Mouse (Mus musculus): ENCODE measurements around the gene Olfr462. TPM values are rescaled to one million over a fixed set of nuclear protein-coding genes. Genes with fewer than 3 reads are reported as not detected.

Olfr462 gene
- polyA plus RNA-seq (2014; fragmentation: Nextera tagmentation; extraction: Ambion mirVana): not detected in 2 replicates

DNA sequence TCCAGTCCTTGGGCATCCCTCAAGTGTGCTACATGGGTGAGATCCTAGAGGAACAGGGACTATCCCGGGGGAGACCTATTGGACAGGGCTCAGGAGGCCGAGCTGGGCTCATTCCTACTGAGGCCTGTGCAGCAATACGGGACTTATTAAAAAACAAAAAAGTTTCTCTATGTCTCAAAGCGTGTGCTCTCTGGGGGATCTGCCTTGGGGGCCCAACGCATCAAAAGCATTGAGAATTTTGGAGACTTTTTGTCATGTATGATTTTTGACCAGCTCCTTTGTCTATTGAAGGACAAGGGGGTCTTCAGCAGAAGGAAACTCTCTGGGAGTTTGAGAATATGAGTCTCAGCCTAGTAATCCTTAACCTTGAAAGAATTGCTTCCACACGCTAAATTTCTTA lies at the start of gene Olfr462:
Gene Olfr462 (minus strand): TSS at position 101 of the 400 bp plus-strand sequence.
- 86% methylated on average over 6 of the region's 6 CpGs for whole genome bisulfite sequencing
- Histone ChIP-seq H3K27me3 (ENCODE audit: control insufficient read depth, insufficient read depth, low read length) (no peaks in the 10 kb centered on the region), H3K4me1 (ENCODE audit: control insufficient read depth, insufficient read depth, low read length) (no peaks in the 10 kb centered on the region), H3K4me2 (replicated peaks; ENCODE audit: low read depth, low read length) (no peak within 1 kb of the TSS), H3K9ac (replicated peaks; ENCODE audit: low read depth, low read length) (no peak within 1 kb of the TSS), H3K9me3 (ENCODE audit: control insufficient read depth, low read depth, low read length) (no peaks in the 10 kb centered on the region), H3K4me3 (ENCODE audit: low read depth, low read length) (no peak within 1 kb of the TSS), H3K27ac (ENCODE audit: low read length) (no peak within 1 kb of the TSS), H3K36me3 (ENCODE audit: control insufficient read depth, insufficient read depth, low read length) (no peaks in the 10 kb centered on the region)
- no peak for ATAC-seq (ENCODE audit: insufficient number of reproducible peaks, insufficient read depth, low FRiP score, low read depth)

DNA sequence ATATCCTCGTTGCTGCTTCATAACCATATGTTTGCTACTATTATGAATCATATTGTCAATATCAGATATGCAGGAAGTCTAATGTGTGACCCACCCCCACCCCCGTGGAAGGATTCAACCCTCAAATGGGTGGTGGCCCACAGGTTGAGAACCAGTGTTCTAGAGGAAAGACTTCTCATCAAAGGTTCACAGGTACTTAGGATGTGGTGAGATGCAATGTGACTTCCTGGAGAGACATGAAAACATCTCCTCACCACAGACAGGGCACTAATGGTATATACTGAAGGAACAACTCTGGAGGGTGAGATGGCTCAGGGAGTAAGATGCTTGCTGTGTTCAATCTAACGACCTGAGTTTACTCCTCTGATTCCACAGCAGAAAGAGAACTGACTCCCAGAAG lies 43.4 kb upstream of the Olfr462 start:
- WGBS: 75% methylated on average over 3 of the region's 3 CpGs
- Histone ChIP-seq H3K4me2 (replicated peaks; ENCODE audit: low read depth, low read length) (no peak overlapping the region), H3K4me3 (ENCODE audit: low read depth, low read length) (no peak overlapping the region), H3K36me3 (ENCODE audit: control insufficient read depth, insufficient read depth, low read length) (no peaks in the 10 kb centered on the region), H3K4me1 (ENCODE audit: control insufficient read depth, insufficient read depth, low read length) (no peaks in the 10 kb centered on the region), H3K9me3 (ENCODE audit: control insufficient read depth, low read depth, low read length) (no peaks in the 10 kb centered on the region), H3K27ac (ENCODE audit: low read length) (no peak overlapping the region), H3K9ac (replicated peaks; ENCODE audit: low read depth, low read length) (no peak overlapping the region), H3K27me3 (ENCODE audit: control insufficient read depth, insufficient read depth, low read length) (no peaks in the 10 kb centered on the region)
- ATAC-seq (ENCODE audit: insufficient number of reproducible peaks, insufficient read depth, low FRiP score, low read depth): no peak

DNA sequence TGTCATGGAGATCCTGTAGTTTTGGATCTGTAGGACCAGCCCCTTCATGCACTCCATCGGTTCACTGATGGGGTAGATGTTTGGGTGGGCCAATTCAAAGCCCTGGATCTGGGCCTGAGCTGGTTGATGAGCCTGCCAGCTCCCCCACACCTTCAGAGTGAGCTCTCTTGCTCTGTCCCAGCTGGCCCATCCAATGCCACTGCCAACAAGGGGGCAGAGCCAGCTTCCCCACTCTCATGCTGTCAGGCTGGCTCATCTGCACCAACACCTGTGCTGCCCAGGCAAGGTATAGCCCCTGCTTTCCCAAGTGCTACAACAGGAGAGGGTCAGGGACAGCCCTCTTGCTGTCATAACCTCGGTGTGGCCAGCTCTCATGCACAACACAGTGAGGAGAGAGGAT lies 41.7 kb upstream of the Olfr462 start:
- no peak for ATAC-seq (ENCODE audit: insufficient number of reproducible peaks, insufficient read depth, low FRiP score, low read depth)
- H3K4me3 ChIP-seq (ENCODE audit: low read depth, low read length): no peak overlapping the region
- H3K4me1 ChIP-seq (ENCODE audit: control insufficient read depth, insufficient read depth, low read length): no peaks in the 10 kb centered on the region
- H3K36me3 ChIP-seq (ENCODE audit: control insufficient read depth, insufficient read depth, low read length): no peaks in the 10 kb centered on the region
- H3K27ac ChIP-seq (ENCODE audit: low read length): no peak overlapping the region
- WGBS: 76% methylated on average over 2 of the region's 2 CpGs
- H3K9ac ChIP-seq (replicated peaks; ENCODE audit: low read depth, low read length): no peak overlapping the region
- no peak overlapping the region for H3K4me2 ChIP-seq (replicated peaks; ENCODE audit: low read depth, low read length)
- no peaks in the 10 kb centered on the region for H3K27me3 ChIP-seq (ENCODE audit: control insufficient read depth, insufficient read depth, low read length)
- H3K9me3 ChIP-seq (ENCODE audit: control insufficient read depth, low read depth, low read length): no peaks in the 10 kb centered on the region

DNA sequence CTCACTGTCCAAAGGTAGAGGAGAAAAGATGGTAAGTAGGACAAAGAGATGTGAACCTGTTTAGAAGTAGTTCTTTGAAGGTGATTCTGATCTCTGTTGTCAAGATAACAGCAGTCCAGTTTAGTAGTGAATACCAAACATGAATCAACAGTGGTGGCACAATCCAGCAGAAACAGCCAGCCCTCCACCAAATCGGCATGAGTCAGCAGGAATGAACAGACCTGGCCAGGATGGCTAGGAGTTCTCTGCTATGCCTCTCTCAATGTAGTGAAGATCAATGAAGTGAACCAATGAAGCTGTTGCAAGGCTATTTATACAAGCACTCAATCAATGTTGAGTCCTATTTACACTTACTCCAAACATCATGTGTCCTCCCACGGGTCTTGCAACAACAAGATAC lies 38.3 kb upstream of the Olfr462 start:
- Histone ChIP-seq H3K4me2 (replicated peaks; ENCODE audit: low read depth, low read length) (no peak overlapping the region), H3K4me1 (ENCODE audit: control insufficient read depth, insufficient read depth, low read length) (no peaks in the 10 kb centered on the region), H3K9me3 (ENCODE audit: control insufficient read depth, low read depth, low read length) (no peaks in the 10 kb centered on the region), H3K27me3 (ENCODE audit: control insufficient read depth, insufficient read depth, low read length) (no peaks in the 10 kb centered on the region), H3K27ac (ENCODE audit: low read length) (no peak overlapping the region), H3K36me3 (ENCODE audit: control insufficient read depth, insufficient read depth, low read length) (no peaks in the 10 kb centered on the region), H3K9ac (replicated peaks; ENCODE audit: low read depth, low read length) (no peak overlapping the region), H3K4me3 (ENCODE audit: low read depth, low read length) (no peak overlapping the region)
- 74% methylated on average over 2 of the region's 2 CpGs for WGBS
- no peak for ATAC-seq (ENCODE audit: insufficient number of reproducible peaks, insufficient read depth, low FRiP score, low read depth)

DNA sequence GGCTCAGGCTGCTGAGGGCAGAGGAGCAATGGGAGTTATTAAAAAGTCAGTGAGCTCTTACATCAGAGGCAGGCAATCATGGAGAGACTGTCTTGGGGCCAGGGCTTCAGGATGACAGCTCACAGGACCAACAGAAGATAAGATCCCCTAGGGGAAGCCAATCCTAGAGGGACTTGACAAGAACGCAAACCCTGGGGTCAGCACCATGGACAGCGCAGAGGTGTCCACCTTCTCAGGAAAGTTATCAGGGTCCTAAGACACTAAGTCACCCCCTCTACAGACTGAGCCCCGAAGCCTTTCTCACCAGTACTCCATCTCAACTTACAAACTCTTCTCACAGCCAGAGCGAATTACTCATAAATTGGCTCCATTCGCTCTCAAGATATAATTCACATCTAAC lies 28.9 kb upstream of the Olfr462 start, which contains the start of gene Olfr464:
Gene Olfr464 (minus strand): TSS at position 2 of the 400 bp plus-strand sequence.
- Histone ChIP-seq H3K9me3 (ENCODE audit: control insufficient read depth, low read depth, low read length) (no peaks in the 10 kb centered on the region; the same call in 1 of the 2 replicates), H3K27ac (ENCODE audit: low read length) (no peak within 1 kb of the TSS), H3K4me2 (replicated peaks; ENCODE audit: low read depth, low read length) (no peak within 1 kb of the TSS), H3K9ac (replicated peaks; ENCODE audit: low read depth, low read length) (no peak within 1 kb of the TSS), H3K4me3 (ENCODE audit: low read depth, low read length) (no peak within 1 kb of the TSS), H3K36me3 (ENCODE audit: control insufficient read depth, insufficient read depth, low read length) (no peaks in the 10 kb centered on the region), H3K27me3 (ENCODE audit: control insufficient read depth, insufficient read depth, low read length) (no peaks in the 10 kb centered on the region), H3K4me1 (ENCODE audit: control insufficient read depth, insufficient read depth, low read length) (no peaks in the 10 kb centered on the region)
- no peak for ATAC-seq (ENCODE audit: insufficient number of reproducible peaks, insufficient read depth, low FRiP score, low read depth)
- 26% methylated on average over 5 of the region's 5 CpGs for WGBS

DNA sequence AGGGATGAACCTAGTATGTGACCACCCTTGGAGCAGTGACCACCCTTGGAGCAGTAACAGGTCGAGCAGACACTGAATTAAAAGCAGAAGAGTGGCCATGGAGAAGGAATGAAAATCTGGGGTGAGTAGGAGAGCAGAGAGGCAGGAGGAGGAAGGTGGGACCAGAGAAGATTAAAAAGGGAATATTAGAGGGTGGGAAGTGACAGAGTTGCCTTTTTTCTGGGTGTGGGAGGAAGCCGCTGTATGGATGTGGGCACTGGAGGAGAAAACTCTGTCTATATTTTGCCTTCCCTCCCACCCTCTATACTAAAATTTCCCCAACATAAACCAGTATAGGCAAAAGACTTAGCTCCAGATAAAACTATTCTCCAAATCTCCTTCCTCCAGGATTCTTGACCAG lies 28.2 kb upstream of the Olfr462 start:
- H3K27ac ChIP-seq (ENCODE audit: low read length): no peak overlapping the region
- no peak overlapping the region for H3K4me2 ChIP-seq (replicated peaks; ENCODE audit: low read depth, low read length)
- no peak for ATAC-seq (ENCODE audit: insufficient number of reproducible peaks, insufficient read depth, low FRiP score, low read depth)
- no peaks in the 10 kb centered on the region for H3K4me1 ChIP-seq (ENCODE audit: control insufficient read depth, insufficient read depth, low read length)
- no peaks in the 10 kb centered on the region; the same call in 1 of the 2 replicates for H3K9me3 ChIP-seq (ENCODE audit: control insufficient read depth, low read depth, low read length)
- no peaks in the 10 kb centered on the region for H3K27me3 ChIP-seq (ENCODE audit: control insufficient read depth, insufficient read depth, low read length)
- H3K36me3 ChIP-seq (ENCODE audit: control insufficient read depth, insufficient read depth, low read length): no peaks in the 10 kb centered on the region
- no peak overlapping the region for H3K9ac ChIP-seq (replicated peaks; ENCODE audit: low read depth, low read length)
- WGBS: 78% methylated on average over 2 of the region's 2 CpGs
- no peak overlapping the region for H3K4me3 ChIP-seq (ENCODE audit: low read depth, low read length)

DNA sequence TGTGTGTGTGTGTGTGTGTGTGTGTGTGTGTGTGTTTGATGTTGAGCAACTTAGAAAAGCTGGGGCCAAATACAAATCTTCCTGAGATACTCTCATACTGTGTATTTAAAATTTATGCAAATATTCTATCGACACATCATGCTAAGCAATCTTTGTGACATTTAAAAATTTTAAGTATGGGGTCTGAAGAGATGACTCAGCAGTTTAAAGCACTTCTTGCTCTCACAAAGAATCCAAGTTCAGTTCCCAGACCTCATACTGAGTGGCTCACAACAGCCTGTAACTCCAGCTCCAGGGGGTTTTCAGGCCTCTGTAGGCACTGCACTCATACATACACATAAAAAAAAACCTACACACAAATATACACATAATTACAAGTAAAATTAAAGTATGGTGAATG lies 23.9 kb upstream of the Olfr462 start:
- ATAC-seq (ENCODE audit: insufficient number of reproducible peaks, insufficient read depth, low FRiP score, low read depth): no peak
- no peak overlapping the region for H3K27ac ChIP-seq (ENCODE audit: low read length)
- H3K4me2 ChIP-seq (replicated peaks; ENCODE audit: low read depth, low read length): no peak overlapping the region
- no peaks in the 10 kb centered on the region for H3K9me3 ChIP-seq (ENCODE audit: control insufficient read depth, low read depth, low read length)
- H3K4me3 ChIP-seq (ENCODE audit: low read depth, low read length): no peak overlapping the region
- H3K9ac ChIP-seq (replicated peaks; ENCODE audit: low read depth, low read length): no peak overlapping the region
- no peaks in the 10 kb centered on the region for H3K4me1 ChIP-seq (ENCODE audit: control insufficient read depth, insufficient read depth, low read length)
- H3K27me3 ChIP-seq (ENCODE audit: control insufficient read depth, insufficient read depth, low read length): no peaks in the 10 kb centered on the region
- WGBS: 83% methylated on average over 1 of the region's 1 CpGs
- H3K36me3 ChIP-seq (ENCODE audit: control insufficient read depth, insufficient read depth, low read length): no peaks in the 10 kb centered on the region

DNA sequence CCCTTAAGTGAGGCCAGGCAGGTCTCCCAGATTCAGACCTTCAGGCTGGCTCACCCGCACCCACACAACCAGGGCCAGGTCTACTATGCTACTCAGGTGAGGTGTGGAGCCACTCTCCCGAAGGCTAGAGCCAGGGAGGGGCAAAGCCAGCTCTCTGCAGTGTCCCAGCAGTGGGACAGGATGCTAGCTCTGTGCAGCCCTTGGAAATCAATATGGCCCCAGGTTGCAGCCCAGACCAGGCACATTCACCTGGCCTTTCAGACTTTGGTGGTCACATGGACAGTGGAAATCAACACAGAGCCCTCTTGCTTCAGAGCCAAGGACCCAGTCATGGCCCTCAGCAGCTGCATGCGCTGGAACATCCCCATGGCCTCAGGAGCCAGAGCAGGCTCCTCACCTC lies 12.3 kb upstream of the Olfr462 start:
- no peak overlapping the region for H3K27ac ChIP-seq (ENCODE audit: low read length)
- no peak overlapping the region for H3K9ac ChIP-seq (replicated peaks; ENCODE audit: low read depth, low read length)
- H3K9me3 ChIP-seq (ENCODE audit: control insufficient read depth, low read depth, low read length): no peaks in the 10 kb centered on the region
- no peaks in the 10 kb centered on the region for H3K4me1 ChIP-seq (ENCODE audit: control insufficient read depth, insufficient read depth, low read length)
- no peak overlapping the region for H3K4me3 ChIP-seq (ENCODE audit: low read depth, low read length)
- ATAC-seq (ENCODE audit: insufficient number of reproducible peaks, insufficient read depth, low FRiP score, low read depth): no peak
- H3K27me3 ChIP-seq (ENCODE audit: control insufficient read depth, insufficient read depth, low read length): no peaks in the 10 kb centered on the region
- 85% methylated on average over 3 of the region's 3 CpGs for WGBS
- no peak overlapping the region for H3K4me2 ChIP-seq (replicated peaks; ENCODE audit: low read depth, low read length)
- no peaks in the 10 kb centered on the region for H3K36me3 ChIP-seq (ENCODE audit: control insufficient read depth, insufficient read depth, low read length)

DNA sequence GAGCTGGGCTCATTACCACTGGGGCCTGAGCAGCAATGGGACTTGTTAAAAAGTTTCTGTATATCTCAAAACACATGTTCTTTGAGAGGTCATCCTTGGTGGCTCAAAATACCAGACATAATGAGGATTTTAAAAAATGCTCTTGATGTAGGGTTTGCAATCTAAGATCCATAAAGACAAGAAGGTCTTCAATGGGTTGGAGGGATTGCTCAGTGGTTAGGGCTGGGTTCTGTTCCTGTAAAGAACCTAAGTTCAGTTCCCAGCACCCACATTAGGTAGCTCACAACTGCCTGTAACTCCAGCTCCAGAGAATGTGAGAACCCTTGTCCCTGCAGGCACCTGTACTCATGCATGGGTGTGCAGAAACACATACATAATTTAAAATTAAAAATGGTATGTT lies 5.2 kb upstream of the Olfr462 start, which contains the start of gene Olfr463:
Gene Olfr463 (minus strand): TSS at position 101 of the 400 bp plus-strand sequence.
- ATAC-seq (ENCODE audit: insufficient number of reproducible peaks, insufficient read depth, low FRiP score, low read depth): no peak
- no peaks in the 10 kb centered on the region for H3K4me1 ChIP-seq (ENCODE audit: control insufficient read depth, insufficient read depth, low read length)
- H3K27ac ChIP-seq (ENCODE audit: low read length): no peak within 1 kb of the TSS
- no peak within 1 kb of the TSS for H3K4me2 ChIP-seq (replicated peaks; ENCODE audit: low read depth, low read length)
- no peak within 1 kb of the TSS for H3K4me3 ChIP-seq (ENCODE audit: low read depth, low read length)
- H3K9ac ChIP-seq (replicated peaks; ENCODE audit: low read depth, low read length): no peak within 1 kb of the TSS
- no peaks in the 10 kb centered on the region for H3K27me3 ChIP-seq (ENCODE audit: control insufficient read depth, insufficient read depth, low read length)
- H3K9me3 ChIP-seq (ENCODE audit: control insufficient read depth, low read depth, low read length): no peaks in the 10 kb centered on the region
- no peaks in the 10 kb centered on the region for H3K36me3 ChIP-seq (ENCODE audit: control insufficient read depth, insufficient read depth, low read length)
